Mouse (Mus musculus) urinary bladder, postnatal 0 days (tissue): ENCODE data around the gene Plekhj1. TPM values are rescaled to one million over a fixed set of nuclear protein-coding genes. Genes with fewer than 3 reads are reported as not detected.

Experiments used
- microRNA counts: library from miRNA; unstranded; fragments of <30 nt; microRNA quantifications from one replicate; lab custom pipeline; 2016
- microRNA-seq: library from miRNA; unstranded; fragments of <30 nt; microRNA quantifications from one replicate; pipeline ENCODE4, GENCODE M21; 2016
- polyA plus RNA-seq: library from polyadenylated mRNA; unstranded; fragments of >200 nt; fragmentation: Nextera tagmentation; extraction: Ambion mirVana; gene quantifications from 2 replicates; pipeline ENCODE4 v1.2.1, GENCODE M21; 2015

Gene Plekhj1
- polyA plus RNA-seq = 63.9 and 66.1 TPM in 2 replicates

DNA sequence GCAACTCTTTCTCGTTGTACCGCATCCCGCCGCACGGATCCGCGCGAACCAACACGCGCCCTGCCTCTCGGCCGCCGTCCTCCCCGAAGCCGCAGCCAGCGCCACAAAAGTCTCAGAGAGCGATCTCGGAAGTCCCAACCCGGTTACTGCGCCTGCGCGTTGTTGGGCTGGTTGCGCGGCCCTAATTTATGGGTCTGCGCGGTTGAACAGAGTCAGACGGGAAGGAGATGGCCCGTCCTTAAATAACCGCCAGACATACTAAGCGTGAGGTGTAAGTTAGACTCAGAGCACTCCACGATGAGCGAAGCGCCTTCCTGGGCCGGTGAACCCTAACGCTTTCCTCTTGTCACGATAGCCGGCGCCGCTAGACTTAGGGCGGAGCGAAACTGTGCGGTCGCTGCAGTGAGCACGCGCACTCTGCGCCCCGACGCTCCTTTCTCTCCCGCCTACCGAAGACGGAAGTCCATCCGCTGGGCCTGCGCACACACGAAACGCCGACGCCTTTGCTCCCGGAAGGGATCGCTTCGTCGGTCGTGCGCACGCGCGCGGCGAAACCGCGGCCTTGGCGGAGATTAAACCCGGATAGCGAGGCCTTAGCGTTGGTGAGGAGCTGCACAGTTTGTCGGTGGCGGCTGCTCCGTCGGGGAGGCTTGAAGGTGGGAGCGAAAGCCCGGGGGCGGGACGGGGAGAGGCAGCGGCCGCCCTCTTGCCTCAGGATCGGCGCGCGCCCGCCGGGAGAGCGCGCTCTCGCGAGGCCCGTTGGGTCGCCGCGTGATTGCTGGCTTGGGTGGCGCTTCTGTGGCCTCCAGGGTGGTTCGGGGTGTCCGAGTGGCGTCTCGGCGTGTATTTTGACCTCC lies at the start of gene Plekhj1, which contains the start of gene Sf3a2:
Plekhj1 (minus strand) TSS at position 477 of the 857 bp plus-strand sequence.
Sf3a2 (plus strand) TSS at position 49 of the 857 bp plus-strand sequence.

DNA sequence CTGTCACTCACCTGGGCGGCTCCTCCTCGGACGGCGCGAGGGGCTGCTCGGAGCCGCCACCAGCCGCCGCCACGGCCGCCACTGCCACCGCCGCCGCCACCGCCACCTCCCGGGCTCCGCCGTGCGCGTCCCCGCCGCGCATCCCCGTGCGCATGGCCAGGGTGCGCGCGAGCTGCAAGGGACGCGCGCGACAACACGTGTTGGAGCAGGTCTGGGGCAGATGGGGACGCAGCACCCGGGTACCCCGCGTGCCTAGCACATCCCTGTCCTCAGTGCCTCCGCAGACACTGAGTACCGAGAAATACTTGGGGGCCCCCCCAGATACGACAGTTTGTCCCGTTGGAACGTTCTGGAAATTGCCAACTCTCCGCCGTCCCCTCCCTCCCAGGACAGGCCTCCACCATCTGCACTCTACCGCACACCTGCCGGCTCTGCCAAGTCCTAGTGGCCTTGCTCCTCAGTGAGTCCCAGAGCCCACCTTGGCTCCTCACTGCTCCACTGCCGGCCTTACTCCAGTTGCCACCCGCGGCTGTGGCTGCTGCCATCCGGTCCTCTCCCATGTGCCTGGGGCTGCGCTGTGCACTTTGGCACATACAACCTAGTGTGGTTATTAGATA lies 45.6 kb upstream of the Plekhj1 start, which contains the start of gene Lingo3:
Lingo3 (minus strand) TSS at position 109 of the 617 bp plus-strand sequence.

DNA sequence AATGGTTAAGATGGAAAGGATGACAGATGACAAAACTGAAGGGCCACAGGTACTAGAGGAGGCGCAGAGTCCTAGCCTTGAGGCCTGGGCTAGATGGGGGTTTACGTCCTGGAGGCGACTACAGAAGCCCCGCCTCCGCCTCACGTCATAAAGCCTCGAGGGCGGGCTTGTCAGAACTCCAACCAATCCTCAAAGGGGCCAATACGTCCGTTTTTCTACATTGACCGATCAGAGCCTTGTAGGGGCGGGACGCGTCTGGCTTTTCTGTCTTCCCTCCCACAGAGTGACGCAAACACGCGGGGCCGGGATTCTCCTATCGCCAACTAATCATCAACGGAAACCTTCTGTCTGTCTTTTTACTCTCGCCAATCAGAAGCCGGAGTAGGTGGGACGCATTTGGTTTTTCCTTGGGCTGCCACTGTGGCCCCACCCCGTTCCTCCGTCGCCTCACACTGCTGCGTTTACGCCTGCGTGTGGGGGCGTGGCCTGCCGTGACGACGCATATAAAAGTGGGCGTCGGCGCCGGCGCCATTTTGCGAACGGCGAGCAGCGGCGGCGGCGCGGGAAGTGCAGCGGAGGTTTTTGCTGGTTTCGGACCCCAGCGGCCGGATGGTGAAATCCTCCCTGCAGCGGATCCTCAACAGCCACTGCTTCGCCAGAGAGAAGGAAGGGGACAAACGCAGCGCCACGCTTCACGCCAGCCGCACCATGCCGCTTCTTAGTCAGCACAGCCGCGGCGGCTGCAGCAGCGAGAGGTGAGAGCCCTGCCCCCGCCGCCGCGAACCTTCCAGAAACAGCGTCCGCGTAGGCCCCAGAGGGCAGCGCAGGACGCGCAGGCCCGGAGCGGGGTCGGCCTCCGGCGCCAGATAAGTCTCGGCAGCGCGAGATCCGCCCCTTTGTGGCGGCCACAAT lies 28.0 kb upstream of the Plekhj1 start, which contains the start of gene Oaz1:
Oaz1 (plus strand) TSS at position 506 of the 912 bp plus-strand sequence.

DNA sequence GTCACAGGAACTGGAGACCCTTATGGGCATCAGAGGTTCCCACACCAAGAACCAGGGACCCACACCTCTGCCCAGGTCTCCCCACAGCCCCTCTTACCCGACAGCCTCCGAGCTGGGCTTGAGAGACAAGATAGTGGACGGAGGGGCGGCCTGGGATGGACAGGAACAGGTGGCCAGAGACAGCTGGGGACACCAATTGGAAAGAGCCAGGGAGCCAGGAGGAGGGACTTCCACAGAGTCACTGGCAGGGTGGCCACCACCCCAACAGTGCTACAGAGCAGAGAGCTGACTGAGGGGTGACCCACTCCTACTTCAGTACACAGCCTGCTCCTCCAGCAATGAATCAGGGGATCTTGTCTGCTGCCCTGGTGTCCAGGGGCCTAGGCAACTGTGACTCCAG lies 14.9 kb upstream of the Plekhj1 start, which contains the start of gene Jsrp1:
Jsrp1 (minus strand) TSS at position 133 of the 400 bp plus-strand sequence.

DNA sequence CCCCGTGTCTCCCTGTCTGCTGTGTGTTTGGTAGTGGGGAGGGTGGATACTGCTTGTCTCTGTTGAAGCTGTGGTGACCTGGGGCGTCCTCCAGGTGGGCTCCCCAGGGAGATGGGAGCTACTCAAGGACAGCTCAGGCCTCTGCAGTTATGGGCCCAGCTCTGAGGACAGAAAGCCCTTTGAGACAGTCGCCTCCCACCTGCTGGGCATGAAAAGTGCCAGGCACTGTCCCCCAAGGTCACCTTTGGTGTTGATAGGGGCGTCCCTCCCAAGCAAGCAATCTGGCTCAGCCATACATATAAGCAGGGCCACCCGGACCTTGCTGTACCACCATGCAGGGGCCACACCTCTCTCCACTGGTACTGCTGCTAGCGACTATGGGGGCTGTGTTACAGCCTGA lies 6.5 kb upstream of the Plekhj1 start, which contains the start of gene Amh:
Amh (plus strand) TSS at position 328 of the 400 bp plus-strand sequence.

DNA sequence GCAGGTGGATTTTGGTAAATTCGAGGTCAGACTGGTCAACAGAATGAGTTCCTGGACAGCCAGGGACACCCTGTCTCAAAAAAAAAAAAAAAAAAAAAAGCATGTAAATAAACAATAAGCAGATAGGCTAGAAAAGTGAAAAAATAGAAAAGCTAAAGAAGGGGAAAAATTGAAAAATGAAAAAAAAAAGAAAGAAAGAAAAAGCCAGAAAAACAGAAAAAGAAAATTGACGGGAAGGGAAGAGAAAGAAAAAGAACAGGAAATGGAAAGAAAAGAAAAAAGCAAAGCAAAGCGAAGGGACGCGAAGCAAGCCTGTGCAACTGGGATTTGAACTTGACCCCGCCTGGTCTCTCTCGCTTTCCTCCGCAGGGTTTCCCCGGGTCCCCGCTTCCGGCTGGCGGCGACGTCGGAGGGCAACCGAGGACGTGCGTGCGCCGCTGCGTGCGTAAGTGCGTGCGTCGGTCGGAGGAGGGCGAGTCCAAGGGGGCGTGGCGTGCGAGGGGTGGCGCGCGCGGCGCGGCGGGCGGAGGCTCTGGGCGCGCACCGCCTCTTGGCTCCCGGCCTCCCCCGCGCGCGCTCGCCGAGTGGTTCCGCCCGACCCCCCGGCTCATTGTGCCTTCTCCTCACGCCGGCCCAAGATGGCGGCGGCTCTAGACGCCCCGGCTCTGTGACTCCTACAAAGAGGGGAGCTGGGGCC lies 43.7 kb downstream of the Plekhj1 start, which contains the start of gene Dot1l:
Dot1l (plus strand) TSS at position 613 of the 697 bp plus-strand sequence.

MicroRNAs encoded within 50 kb of the gene (microRNA counts, 519-probe panel; counts per million panel counts)
- not detected for microRNA mmu-miR-1982 (lab: Ali Mortazavi, UCI)

Small RNA genes lying within 50 kb of the gene (microRNA-seq; reads per million reads assigned to microRNA genes)
- gene Mir1982 = 3.1 reads per million, percentile 2 among the genes with 10 or more reads in this experiment

Other genes with a start within 250 kb of the Plekhj1 start
- 8.7 and 9.3 TPM in 2 replicates for gene Rexo1, start 237.1 kb downstream of the Plekhj1 start, polyA plus RNA-seq
- gene Klf16, start 221.3 kb downstream of the Plekhj1 start, polyA plus RNA-seq = 8.8 and 9.9 TPM in 2 replicates
- gene Abhd17a, start 208.3 kb downstream of the Plekhj1 start, polyA plus RNA-seq = 73.0 and 80.4 TPM in 2 replicates
- gene Scamp4, start 195.8 kb downstream of the Plekhj1 start, polyA plus RNA-seq = 62.1 and 62.3 TPM in 2 replicates
- gene Adat3, start 195.7 kb downstream of the Plekhj1 start, polyA plus RNA-seq = 3.7 and 5.5 TPM in 2 replicates
- 0.82 and 1.4 TPM in 2 replicates for gene Gm49322, start 192.6 kb downstream of the Plekhj1 start, polyA plus RNA-seq
- gene Csnk1g2, start 175.8 kb downstream of the Plekhj1 start, polyA plus RNA-seq = 95.0 and 98.7 TPM in 2 replicates
- gene Btbd2, start 141.6 kb downstream of the Plekhj1 start, polyA plus RNA-seq = 29.3 and 31.7 TPM in 2 replicates
- 40.8 and 44.3 TPM in 2 replicates for gene Mknk2, start 120.5 kb downstream of the Plekhj1 start, polyA plus RNA-seq
- gene Mob3a, start 96.6 kb downstream of the Plekhj1 start, polyA plus RNA-seq = 64.5 and 80.1 TPM in 2 replicates
- 16.9 and 19.6 TPM in 2 replicates for gene Izumo4, start 96.4 kb downstream of the Plekhj1 start, polyA plus RNA-seq
- 44.7 and 50.1 TPM in 2 replicates for gene Ap3d1, start 56.4 kb downstream of the Plekhj1 start, polyA plus RNA-seq
- 6.0 and 6.6 TPM in 2 replicates for gene Dot1l, start 43.4 kb downstream of the Plekhj1 start, polyA plus RNA-seq
- 34.2 and 40.0 TPM in 2 replicates for gene Sf3a2, start 428 bp downstream of the Plekhj1 start, polyA plus RNA-seq
- gene Amh, start 6.6 kb upstream of the Plekhj1 start, polyA plus RNA-seq = not detected in 2 replicates
- gene Jsrp1, start 14.9 kb upstream of the Plekhj1 start, polyA plus RNA-seq = 2.2 and 2.9 TPM in 2 replicates
- gene Oaz1, start 28.0 kb upstream of the Plekhj1 start, polyA plus RNA-seq = 1,130 and 1,319 TPM in 2 replicates
- not detected in 2 replicates for gene Lingo3, start 45.4 kb upstream of the Plekhj1 start, polyA plus RNA-seq
- 135 and 148 TPM in 2 replicates for gene Lsm7, start 56.6 kb upstream of the Plekhj1 start, polyA plus RNA-seq
- 17.8 and 19.5 TPM in 2 replicates for gene Sppl2b, start 56.6 kb upstream of the Plekhj1 start, polyA plus RNA-seq
- not detected in 2 replicates for gene Tmprss9, start 73.2 kb upstream of the Plekhj1 start, polyA plus RNA-seq
- gene Timm13, start 102.3 kb upstream of the Plekhj1 start, polyA plus RNA-seq = 186 and 200 TPM in 2 replicates
- 9.6 and 12.6 TPM in 2 replicates for gene Lmnb2, start 119.6 kb upstream of the Plekhj1 start, polyA plus RNA-seq
- gene Gadd45b, start 131.4 kb upstream of the Plekhj1 start, polyA plus RNA-seq = 28.6 and 36.3 TPM in 2 replicates
- gene Gng7, start 216.3 kb upstream of the Plekhj1 start, polyA plus RNA-seq = 1.3 and 1.6 TPM in 2 replicates
- not detected in 2 replicates for gene Diras1, start 227.0 kb upstream of the Plekhj1 start, polyA plus RNA-seq
- 12.7 and 15.3 TPM in 2 replicates for gene Slc39a3, start 238.8 kb upstream of the Plekhj1 start, polyA plus RNA-seq